Mouse (Mus musculus) neutrophil, adult 83 days (primary cell): ENCODE results near the gene Cyp4f18. TPM values are rescaled to one million over a fixed set of nuclear protein-coding genes. Genes with fewer than 3 reads are reported as not detected.

Experiments used
- total RNA-seq, 2 experiments: library from RNA; stranded (reverse); gene quantifications; one replicate each; pipeline ENCODE4 v1.2.4; 2023

Gene Cyp4f18
- total RNA-seq: 100 to 1,000 TPM; 225 TPM

DNA sequence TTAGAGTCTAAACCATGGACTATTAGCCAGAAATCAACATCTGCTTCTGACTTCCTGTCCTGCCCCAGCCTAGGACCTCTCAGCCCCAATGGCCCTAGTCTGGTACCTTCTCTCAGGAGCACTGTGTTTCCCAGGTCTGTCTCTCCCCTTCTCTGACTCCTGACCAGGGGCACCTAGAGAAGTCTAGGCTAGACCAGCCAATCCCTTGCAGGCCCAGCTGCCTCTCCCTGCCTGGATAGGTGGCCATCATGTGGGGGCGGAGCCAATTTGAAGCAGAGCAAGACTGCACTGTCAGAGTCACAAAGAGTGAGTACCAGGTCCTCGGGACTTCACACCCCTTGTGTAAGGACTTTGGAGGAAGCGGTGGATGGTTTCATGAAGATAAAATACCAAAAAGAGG, at the start of gene Cyp4f18:
Gene Cyp4f18 (minus strand): TSS at position 154 of the 400 bp plus-strand sequence.

GRCm38 (mm10) chr8:72040918-72041317, 31.5 kb upstream of the Cyp4f18 start, which contains the start of gene Olfr372:
Gene Olfr372, plus strand, starts transcription at chr8:72041218.

GRCm38 (mm10) chr8:71950482-71951221, 58.8 kb downstream of the Cyp4f18 start, which contains the start of gene Zfp961:
Gene Zfp961, plus strand, starts transcription at chr8:71951038.

Other genes starting within 250 kb of the Cyp4f18 start
- gene Zfp709, start 127.6 kb downstream of the Cyp4f18 start, total RNA-seq: 1 to 10 TPM; 3.5 to 4.4 TPM
- 1 to 10 TPM; 1.4 to 2.1 TPM for gene Zfp882, start 101.0 kb downstream of the Cyp4f18 start, total RNA-seq
- gene Zfp617, start 101.0 kb downstream of the Cyp4f18 start, total RNA-seq: 1 to 10 TPM; 6.3 to 7.9 TPM
- gene Zfp961, start 58.6 kb downstream of the Cyp4f18 start, total RNA-seq: 1 to 10 TPM; 9.6 to 9.7 TPM
- gene Olfr372, start 31.6 kb upstream of the Cyp4f18 start, total RNA-seq: under 1 TPM; 0.13 to 0.46 TPM
- gene Olfr373, start 73.6 kb upstream of the Cyp4f18 start, total RNA-seq: under 1 TPM; 0.31 to 0.53 TPM
- under 1 TPM; 0.13 to 0.18 TPM for gene Olfr374, start 97.4 kb upstream of the Cyp4f18 start, total RNA-seq
- 100 to 1,000 TPM; 161 to 196 TPM for gene Tpm4, start 125.3 kb upstream of the Cyp4f18 start, total RNA-seq
- gene Rab8a, start 151.6 kb upstream of the Cyp4f18 start, total RNA-seq: 100 to 1,000 TPM; 120 TPM
- gene Hsh2d, start 180.0 kb upstream of the Cyp4f18 start, total RNA-seq: 10 to 100 TPM; 12.3 to 13.4 TPM
- gene Cib3, start 203.2 kb upstream of the Cyp4f18 start, total RNA-seq: under 1 TPM in 1 of 2 experiments, not detected in 1; 0.28 TPM
- not detected for gene Gm11034, start 204.0 kb upstream of the Cyp4f18 start, total RNA-seq
- gene Fam32a, start 210.1 kb upstream of the Cyp4f18 start, total RNA-seq: 100 to 1,000 TPM; 101 to 115 TPM
- 100 to 1,000 TPM; 149 TPM for gene Ap1m1, start 230.4 kb upstream of the Cyp4f18 start, total RNA-seq